Mouse (Mus musculus) C2C12 (cell line): ENCODE measurements around the gene Chsy1.

ENCODE experiments used
- CEBPB ChIP-seq: IDR thresholded peaks from one replicate; pipeline ENCODE4 v1.6.1; 2011; ENCODE audit warnings: low read depth, mild to moderate bottlenecking, control low read depth, moderate library complexity
- CTCF ChIP-seq: IDR thresholded peaks from one replicate; pipeline ENCODE4 v1.5.1; 2011; ENCODE audit not compliant: control insufficient read depth, insufficient read depth, insufficient read length
- FOSL1 ChIP-seq: IDR thresholded peaks from one replicate; pipeline ENCODE4 v1.8.0; 2011; ENCODE audit warnings: mild to moderate bottlenecking, low read length; ENCODE audit not compliant: poor library complexity, insufficient read depth, severe bottlenecking
- MAX ChIP-seq: IDR thresholded peaks from one replicate; pipeline ENCODE4 v1.6.1; 2011; ENCODE audit warnings: mild to moderate bottlenecking, control low read depth
- MYOD1 ChIP-seq: IDR thresholded peaks from one replicate; pipeline ENCODE4 v1.6.1; 2011; ENCODE audit warnings: low read depth; ENCODE audit not compliant: control insufficient read depth, insufficient read length
- USF1 ChIP-seq: IDR thresholded peaks from one replicate; pipeline ENCODE4 v1.6.1; 2011; ENCODE audit warnings: low read depth, mild to moderate bottlenecking, control low read depth, moderate library complexity

GRCm38 (mm10) chr7:66098803-66099202, 10.5 kb upstream of the Chsy1 start:
- TF ChIP-seq CTCF (no peak), FOSL1 (no peak), MAX (no peak), MYOD1 (no peak), USF1 (no peak), CEBPB (no peak)
